Mouse (Mus musculus) left cerebral cortex, postnatal 25 days (tissue): ENCODE data around the gene Olfr308. TPM values are rescaled to one million over a fixed set of nuclear protein-coding genes. Genes with fewer than 3 reads are reported as not detected.
"Not testable (repeated sequence)": the region's sequence is repeated elsewhere in the genome, so short reads cannot be mapped to it uniquely, and the experiment has no call there.

Source experiments
- DNase-seq, 2 experiments: peaks; one replicate each; pipeline ENCODE4 v3.0.0; 2022; ENCODE audit warnings: low spot score in 2 of 2, mixed read lengths in 1 of 2
- intact Hi-C: fragments of 180-260 bp; cut with DNase I; formaldehyde crosslinking; loops from one replicate; pipeline ENCODE4 v1.15.1; 2025
- microRNA-seq, 2 experiments: library from miRNA; unstranded; fragments of <30 nt; microRNA quantifications; one replicate each; pipeline ENCODE4 v1.2.0; 2022
- total RNA-seq, 2 experiments: library from RNA; stranded (reverse); gene quantifications; 2 replicates each; pipeline ENCODE4 v1.2.3; 2021

Gene Olfr308
- total RNA-seq, result not detected

DNA sequence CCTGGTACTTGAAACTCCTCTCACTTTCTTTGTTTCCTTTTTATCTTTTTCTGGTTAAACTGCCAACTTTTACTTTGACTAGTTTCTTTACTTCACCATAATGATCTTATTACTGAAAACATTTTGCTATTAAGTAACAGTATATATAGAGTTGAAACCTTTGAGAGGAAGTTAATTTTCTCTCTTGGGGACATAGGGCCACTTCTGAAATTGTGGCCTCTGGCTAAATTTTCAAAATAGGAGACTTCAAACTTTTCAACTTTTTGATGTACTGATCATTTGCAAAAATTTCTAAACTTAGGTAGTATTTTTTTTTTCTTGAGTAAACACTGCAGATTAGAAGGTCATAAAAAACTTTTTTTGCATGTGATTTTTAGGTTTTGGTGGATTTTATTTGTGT, at the start of gene Olfr308:
Gene Olfr308 (minus strand): TSS at position 101 of the 400 bp plus-strand sequence.
- intact Hi-C loops, result no loop called here
- no peak for DNase-seq

DNA sequence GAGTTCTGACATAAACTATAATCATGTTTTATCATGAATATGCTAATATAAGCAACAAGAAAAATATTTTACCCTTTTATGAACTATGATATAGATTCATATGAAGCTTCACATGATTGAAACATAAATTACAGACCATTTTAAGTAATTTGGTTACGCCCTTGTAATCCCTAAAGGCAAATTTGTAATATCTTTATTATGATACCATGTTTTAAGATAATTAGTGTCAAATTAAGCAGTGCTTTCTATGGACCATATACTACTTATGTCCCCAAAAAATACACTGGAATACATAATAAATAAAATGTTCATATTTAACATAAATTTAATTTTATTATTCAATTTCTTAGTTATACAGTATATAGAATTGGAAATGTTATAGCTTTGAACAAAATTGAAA, 41.4 kb upstream of the Olfr308 start, which contains the start of gene Olfr305:
Gene Olfr305 (minus strand): TSS at position 101 of the 400 bp plus-strand sequence.
- DNase-seq, result no peak
- intact Hi-C loops, result no loop called here

DNA sequence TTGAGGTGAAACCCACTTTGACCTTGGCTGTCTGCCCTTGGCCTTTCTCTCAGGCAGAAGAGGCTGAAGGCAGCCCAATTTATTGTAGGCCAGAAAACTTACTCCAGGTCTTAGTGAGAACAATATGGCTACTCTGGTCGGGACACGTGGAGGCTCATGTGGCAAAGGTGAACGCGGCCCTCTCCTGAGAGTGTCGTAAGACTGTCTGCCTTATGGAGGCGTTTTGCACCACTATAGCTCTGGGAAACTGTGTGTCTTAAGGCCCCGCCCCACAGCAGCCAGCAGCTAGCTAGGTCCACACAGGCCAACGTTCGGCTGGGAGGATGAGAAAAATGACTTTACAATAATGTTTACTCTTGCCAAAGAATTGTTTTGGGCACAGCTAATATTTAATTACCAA, 20.9 kb upstream of the Olfr308 start:
- DNase-seq, intact Hi-C loops: not testable (repeated sequence)

DNA sequence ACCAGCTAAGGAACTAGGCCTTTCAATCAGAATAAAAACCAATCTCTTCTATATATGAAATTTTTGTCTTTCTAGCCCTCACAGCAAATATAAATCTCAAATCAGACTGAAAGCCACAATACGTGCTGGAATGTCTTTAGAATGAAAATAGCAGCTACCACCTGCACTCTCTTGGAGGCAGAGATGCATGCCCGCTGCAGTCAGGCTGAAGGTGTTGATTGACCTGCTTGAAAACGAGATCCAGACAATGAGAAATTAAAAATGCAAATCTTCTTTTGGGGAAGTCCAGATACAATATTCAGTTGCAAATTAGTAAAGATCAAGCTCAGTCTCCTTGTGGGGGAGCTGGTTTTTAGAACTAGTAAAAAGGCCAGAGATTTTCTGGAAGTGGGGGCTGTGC, 18.8 kb upstream of the Olfr308 start:
- intact Hi-C loops, result no loop called here
- no peak for DNase-seq

DNA sequence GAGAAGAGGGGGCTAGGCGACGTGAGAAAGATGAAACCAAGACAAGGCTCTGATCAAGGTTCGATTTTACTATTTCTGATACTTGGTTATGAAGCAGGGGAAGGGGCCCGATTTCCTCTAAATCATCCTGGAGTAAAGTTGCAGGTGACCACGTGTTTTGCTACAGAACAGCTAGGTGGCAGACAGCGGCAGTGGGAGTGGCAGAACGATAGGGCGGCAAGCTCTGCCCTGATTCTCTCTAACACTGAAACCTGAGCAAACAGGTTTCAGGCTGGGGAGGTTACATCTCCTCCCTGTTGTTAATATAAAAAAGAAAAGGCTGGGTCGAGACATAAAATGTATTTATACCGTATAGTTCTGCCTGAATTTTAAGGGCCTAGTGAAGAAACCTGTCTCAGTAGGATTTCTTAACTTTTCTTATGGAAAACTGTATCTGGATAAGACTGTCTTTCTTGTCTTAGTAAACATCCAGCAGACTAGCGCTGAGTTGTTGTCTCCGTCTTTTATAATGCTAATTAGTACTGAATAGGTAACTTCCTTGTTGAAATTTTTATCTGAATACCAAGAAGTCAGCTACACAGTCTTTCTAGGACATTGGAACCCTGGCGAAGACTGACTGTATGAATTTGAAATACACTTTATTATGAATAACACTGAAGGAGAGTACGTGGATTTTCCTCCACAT, 17.6 kb upstream of the Olfr308 start:
- intact Hi-C loops, result no loop called here
- no peak for DNase-seq

DNA sequence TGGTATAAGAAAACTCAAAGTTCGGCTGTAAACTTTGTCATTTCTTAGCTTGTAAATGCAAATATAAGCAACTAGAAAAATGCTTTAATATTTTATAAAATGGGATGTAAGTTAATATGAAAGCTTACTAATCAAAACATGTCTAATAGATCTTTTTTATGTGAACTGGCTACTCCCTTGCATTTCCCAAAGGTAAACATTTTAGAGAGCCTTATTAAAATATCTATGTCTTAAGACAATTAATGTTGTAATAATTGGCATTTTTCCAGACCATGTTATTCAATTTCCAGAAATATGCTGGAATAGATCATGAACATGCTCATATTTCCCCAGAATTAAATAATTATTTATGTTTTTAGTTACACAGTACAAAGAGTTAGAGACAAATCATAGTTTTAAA, 12.1 kb upstream of the Olfr308 start, which contains the start of gene Olfr307:
Gene Olfr307 (minus strand): TSS at position 101 of the 400 bp plus-strand sequence.
- DNase-seq, result no peak
- intact Hi-C loops, result no loop called here

DNA sequence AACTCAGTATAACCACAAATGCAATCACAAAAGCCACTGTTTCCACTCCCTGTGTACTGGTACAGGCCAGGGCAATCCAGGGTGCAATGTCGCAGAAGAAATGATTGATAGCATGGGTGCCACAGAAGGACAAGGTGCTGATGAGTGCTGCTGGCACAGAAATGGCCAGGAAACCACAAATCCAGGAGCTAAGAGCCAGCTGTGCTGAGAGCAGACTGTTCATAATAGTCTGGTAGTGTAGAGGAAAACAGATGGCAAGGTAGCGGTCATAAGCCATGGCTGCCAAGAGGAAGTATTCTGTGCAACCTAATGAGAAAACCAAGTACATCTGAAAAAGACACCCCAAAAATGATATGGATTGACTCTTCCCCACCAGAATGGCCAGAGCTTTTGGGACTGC, 4.1 kb downstream of the Olfr308 start:
- no peak for DNase-seq
- intact Hi-C loops, result no loop called here

DNA sequence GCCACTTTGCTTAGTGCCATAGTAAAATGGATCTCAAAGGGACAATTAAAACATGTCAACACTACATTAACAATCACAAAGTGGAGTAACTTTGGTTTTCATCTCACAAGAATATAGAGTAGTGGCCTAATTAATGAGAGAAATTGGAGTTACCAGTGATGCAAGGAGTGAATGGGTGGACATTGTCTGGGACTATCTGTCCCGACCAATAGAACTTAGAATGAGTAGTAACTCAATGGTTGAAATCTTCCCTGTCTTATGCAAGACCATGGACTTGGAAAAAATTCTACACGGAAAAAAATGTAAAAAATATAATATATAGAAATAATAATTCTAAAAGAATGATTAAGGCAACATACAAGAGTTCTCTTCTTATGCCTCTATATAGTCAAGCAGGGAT, 11.8 kb downstream of the Olfr308 start, which contains the start of gene Olfr309:
Gene Olfr309 (minus strand): TSS at position 101 of the 400 bp plus-strand sequence.
- DNase-seq, result no peak
- intact Hi-C loops, result no loop called here

DNA sequence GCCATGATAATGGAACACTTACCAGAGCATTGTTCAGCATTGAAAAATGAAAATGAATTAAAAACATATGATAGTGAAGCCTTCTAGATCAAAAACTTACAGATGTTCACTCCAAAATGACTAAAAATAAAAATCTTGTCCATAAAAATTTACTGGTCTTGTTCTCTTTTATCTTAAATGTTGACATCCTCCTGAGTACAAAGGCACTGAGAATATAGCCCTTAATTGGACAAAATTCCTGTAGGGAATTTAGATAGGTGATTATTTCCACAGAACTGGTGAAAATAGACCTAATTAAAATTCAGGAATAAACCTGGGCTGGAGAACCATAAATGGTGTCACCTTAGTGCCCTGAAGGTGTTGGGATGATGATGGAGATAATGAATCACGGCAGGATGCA, 48.4 kb downstream of the Olfr308 start, which contains the start of gene Olfr310:
Gene Olfr310 (minus strand): TSS at position 101 of the 400 bp plus-strand sequence.
- intact Hi-C loops, result no loop called here
- DNase-seq, result no peak

Small RNA genes within 50 kb of the gene (microRNA-seq; reads per million reads assigned to microRNA genes)
- 0 reads per million in 2 experiments for gene Gm23192

Other genes starting within 250 kb of the Olfr308 start
- gene Vmn2r75, start 153.9 kb downstream of the Olfr308 start, total RNA-seq, result not detected
- gene Vmn2r76, start 79.3 kb downstream of the Olfr308 start, total RNA-seq, result not detected
- gene Olfr310, start 48.5 kb downstream of the Olfr308 start, total RNA-seq, result not detected
- gene Olfr309, start 11.9 kb downstream of the Olfr308 start, total RNA-seq, result not detected
- not detected for gene Olfr307, start 12.0 kb upstream of the Olfr308 start, total RNA-seq
- gene Olfr305, start 41.3 kb upstream of the Olfr308 start, total RNA-seq, result not detected
- gene Olfr304, start 61.0 kb upstream of the Olfr308 start, total RNA-seq, result not detected
- gene Olfr303, start 72.2 kb upstream of the Olfr308 start, total RNA-seq, result not detected
- gene Olfr301, start 78.2 kb upstream of the Olfr308 start, total RNA-seq, result not detected
- not detected for gene Olfr299, start 134.3 kb upstream of the Olfr308 start, total RNA-seq
- gene Olfr298, start 166.9 kb upstream of the Olfr308 start, total RNA-seq, result not detected
- not detected for gene Olfr297, start 194.3 kb upstream of the Olfr308 start, total RNA-seq